Comparison of ENCODE assay signal across 19 mouse cellular contexts in genomic region chr7:99419311-99419710, GRCm38 (mm10). TPM values are rescaled to one million over a fixed set of nuclear protein-coding genes. Genes with fewer than 3 reads are reported as not detected.
"Had no signal": no experiment of that assay in that cellular context is flagged by ENCODE, and none has a peak within 500 bp of the region (broad histone marks: within the 10 kb centered on the region; RNA-seq: fewer than 3 reads in every experiment).

No protein-coding gene starts in this region.

- H3K9ac ChIP-seq: kidney, embryonic 15.5 days; limb, embryonic 12.5 days; limb, embryonic 15.5 days; liver, embryonic 14.5 days; liver, postnatal 0 days; lung, embryonic 14.5 days had no signal

- DNase-seq: kidney, adult 8-10 months; kidney, postnatal 10 days; kidney, postnatal 36 days; layer of hippocampus, postnatal 36 days; liver, postnatal 0 days; lung, embryonic 14.5 days; midbrain, embryonic 14.5 days; thymus, adult 2 months; thymus, postnatal 14 days; thymus, postnatal 4 days had no signal

- H3K27me3 ChIP-seq: kidney, embryonic 15.5 days; limb, embryonic 12.5 days; limb, embryonic 15.5 days had no signal

- H3K4me2 ChIP-seq: kidney, embryonic 15.5 days; limb, embryonic 12.5 days; limb, embryonic 15.5 days; liver, embryonic 11.5 days; lung, embryonic 14.5 days had no signal

- H3K4me3 ChIP-seq: kidney, embryonic 15.5 days; left cerebral cortex, adult 2 months; limb, embryonic 12.5 days; limb, embryonic 15.5 days had no signal

- H3K36me3 ChIP-seq: kidney, embryonic 15.5 days; limb, embryonic 12.5 days; limb, embryonic 15.5 days had no signal

- H3K9me3 ChIP-seq: kidney, embryonic 15.5 days; limb, embryonic 12.5 days; limb, embryonic 15.5 days had no signal

- ATAC-seq: liver, postnatal 0 days; lung, postnatal 0 days had no signal

- H3K27ac ChIP-seq: kidney, embryonic 15.5 days; left cerebral cortex, adult 2 months; limb, embryonic 12.5 days; limb, embryonic 15.5 days; liver, embryonic 14.5 days; macrophage; stomach, postnatal 0 days had no signal

RNA-seq across cellular contexts. Expression of gene Klhl35, which starts 46.5 kb away (rescaled TPM):
- polyA plus RNA-seq: macrophage had no signal
